ENCODE assay signal across 8 mouse cellular contexts in the genomic region with DNA sequence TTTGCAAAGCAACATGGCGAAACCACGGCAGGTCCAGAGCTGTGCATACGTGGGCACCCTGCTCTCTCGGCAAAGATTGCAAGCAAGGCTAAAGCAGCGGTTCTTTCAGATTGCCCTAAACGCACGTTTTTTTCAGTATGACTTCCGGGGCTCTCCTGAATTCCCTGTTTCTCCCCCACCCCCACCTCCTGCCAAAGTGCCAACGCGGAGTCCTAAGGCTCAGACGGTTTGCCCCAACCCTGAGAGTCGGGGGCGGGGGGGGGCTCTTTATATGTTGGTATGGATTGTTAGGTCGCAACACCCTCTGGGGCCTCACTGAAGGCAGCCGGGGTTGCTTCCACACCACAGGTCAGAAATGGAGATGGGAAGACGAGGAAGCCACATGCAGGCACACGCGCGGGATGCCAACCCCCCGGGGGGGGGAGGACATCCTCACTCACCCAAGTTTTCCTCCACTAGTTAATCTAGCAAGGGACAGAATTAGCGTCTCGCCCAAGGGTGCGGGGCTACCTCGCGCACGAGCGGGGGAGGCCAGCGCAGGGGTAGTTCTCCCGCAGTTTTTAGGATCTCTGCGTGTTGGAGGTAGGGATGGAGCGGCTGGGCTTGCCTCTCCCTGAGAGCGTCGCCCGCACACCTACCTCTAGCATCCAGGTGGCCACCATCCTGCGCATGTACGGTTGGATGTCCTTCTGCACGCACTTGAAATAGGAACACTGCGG. TPM values are rescaled to one million over a fixed set of nuclear protein-coding genes. Genes with fewer than 3 reads are reported as not detected.
DNase-seq lines count a peak whose midpoint lies in the region; ATAC-seq and TF ChIP-seq lines count a peak whose summit lies in the region.

No protein-coding gene starts in this region.

- peaks cover 60% of the 10 kb centered on the region for H3K27me3 ChIP-seq in C2C12 (ENCODE audit: control insufficient read depth, insufficient read depth, insufficient read length)
- peaks cover 5% of the 10 kb centered on the region; the same call in 1 of the 2 replicates for H3K27me3 ChIP-seq in liver, adult 2 months (ENCODE audit: control insufficient read depth, insufficient read depth, low read length)
- H3K27me3 ChIP-seq in neural tube, embryonic 11.5 days (ENCODE audit: control insufficient read depth, insufficient read depth, low read length), result peaks cover 20% of the 10 kb centered on the region

- 2% methylated on average over 38 of the region's 38 CpGs for WGBS in liver, adult 2 months
- WGBS in neural tube, embryonic 11.5 days, result under 1% methylated on average over 38 of the region's 38 CpGs

- H3K4me2 ChIP-seq in neural tube, embryonic 11.5 days (ENCODE audit: low read depth), result peak overlapping the region; percentile 94

- intact Hi-C loops in heart, postnatal 14 days (cut with DNase I), result loop anchor here (10.0 kb wide), 1 partner anchor 175 kb away; no protein-coding TSS in a partner anchor

- peak; percentile 28 to 48 for DNase-seq in cerebellum, postnatal 25 days
- peak; percentile 66 for DNase-seq in embryo, embryonic 9.5 days (ENCODE audit: extremely low spot score)
- peak; percentile 27 to 29 for DNase-seq in heart, postnatal 14 days
- DNase-seq in liver, adult 2 months (ENCODE audit: extremely low read depth, low read depth, low spot score), result no peak
- DNase-seq in neural tube, embryonic 11.5 days (ENCODE audit: low spot score), result peak; percentile 53
- DNase-seq in urinary bladder, postnatal 14 days (ENCODE audit: low spot score), result no peak

- H3K9ac ChIP-seq in liver, adult 2 months (ENCODE audit: low read depth, low read length), result peak overlapping the region; percentile 66
- peak overlapping the region; percentile 96 for H3K9ac ChIP-seq in neural tube, embryonic 11.5 days (ENCODE audit: low read length)

- no peaks in the 10 kb centered on the region for H3K4me1 ChIP-seq in liver, adult 2 months (ENCODE audit: control insufficient read depth, insufficient read depth, low read length)
- H3K4me1 ChIP-seq in neural tube, embryonic 11.5 days (ENCODE audit: control insufficient read depth, insufficient read depth, low read length), result peaks cover 31% of the 10 kb centered on the region

- no peaks in the 10 kb centered on the region for H3K79me2 ChIP-seq in C2C12 (ENCODE audit: control insufficient read depth, insufficient read depth)
- H3K79me2 ChIP-seq in liver, adult 2 months (ENCODE audit: control insufficient read depth, insufficient read depth, low read length), result no peaks in the 10 kb centered on the region

- no peaks in the 10 kb centered on the region for H3K79me3 ChIP-seq in C2C12 (ENCODE audit: low read depth)

- no peak for TF ChIP-seq POLR2A in liver, adult 2 months (IDR thresholded peaks at IDR 0.05; ENCODE audit: extremely low read depth, insufficient read depth, low read length)

- no peaks in the 10 kb centered on the region for H3K36me3 ChIP-seq in C2C12 (ENCODE audit: control insufficient read depth, insufficient read depth)
- H3K36me3 ChIP-seq in liver, adult 2 months (ENCODE audit: control insufficient read depth, insufficient read depth, low read length), result no peaks in the 10 kb centered on the region
- H3K36me3 ChIP-seq in neural tube, embryonic 11.5 days (ENCODE audit: control insufficient read depth, insufficient read depth, low read length), result no peaks in the 10 kb centered on the region

- H3ac ChIP-seq in C2C12 (ENCODE audit: control insufficient read depth, insufficient read length, low read depth), result peak overlapping the region; percentile 13

- H3K4me3 ChIP-seq in C2C12 (ENCODE audit: insufficient read depth, poor library complexity, severe bottlenecking), result no peak overlapping the region
- H3K4me3 ChIP-seq in liver, adult 2 months (ENCODE audit: insufficient read depth, low read depth, low read length), result peak overlapping the region; percentile 67
- peak overlapping the region; percentile 68 for H3K4me3 ChIP-seq in neural tube, embryonic 11.5 days (ENCODE audit: low read depth, low read length)

- no peaks in the 10 kb centered on the region for H3K9me3 ChIP-seq in neural tube, embryonic 11.5 days (ENCODE audit: control insufficient read depth, low read length)

- ATAC-seq in cerebellum, adult (ENCODE audit: insufficient number of reproducible peaks, low FRiP score, low TSS enrichment), result no peak
- ATAC-seq in neural tube, embryonic 11.5 days (ENCODE audit: insufficient read depth, low FRiP score, low TSS enrichment), result no peak

- TF ChIP-seq CTCF in C2C12 (IDR thresholded peaks at IDR 0.05; ENCODE audit: control insufficient read depth, insufficient read depth, insufficient read length), result no peak
- no peak for TF ChIP-seq CTCF in liver, adult 2 months (IDR thresholded peaks at IDR 0.05; ENCODE audit: low read depth, low read length)

- peak overlapping the region; percentile 23 for H3K27ac ChIP-seq in liver, adult 2 months (replicated peaks; ENCODE audit: insufficient read depth, low read depth, low read length)
- H3K27ac ChIP-seq in neural tube, embryonic 11.5 days (ENCODE audit: low read depth, low read length), result peak overlapping the region; percentile 29; the same call in 1 of the 2 replicates

TF ChIP-seq in C2C12, 6 proteins besides CTCF, POLR2A, EP300 and RAD21:
- no peak for TF ChIP-seq MYOG (IDR thresholded peaks at IDR 0.05; ENCODE audit: control insufficient read depth, extremely low read depth, insufficient read length)
- no peak for TF ChIP-seq CEBPB (IDR thresholded peaks at IDR 0.05; ENCODE audit: low read depth)
- TF ChIP-seq FOSL1 (IDR thresholded peaks at IDR 0.05; ENCODE audit: insufficient read depth, low read length, poor library complexity, severe bottlenecking), result no peak
- TF ChIP-seq MAX (IDR thresholded peaks at IDR 0.05), result no peak
- no peak for TF ChIP-seq MYOD1 (IDR thresholded peaks at IDR 0.05; ENCODE audit: control insufficient read depth, insufficient read length, low read depth)
- no peak for TF ChIP-seq USF1 (IDR thresholded peaks at IDR 0.05; ENCODE audit: low read depth)

RNA-seq across cellular contexts. Expression of a gene that starts 1.9 kb away (rescaled TPM):
- 2.8 TPM for polyA plus RNA-seq in C2C12 (2012; fragmentation: generic; extraction: Trizol)
- total RNA-seq in heart, postnatal 14 days (2021), result 100 to 1,000 TPM; 167 to 186 TPM
- total RNA-seq in liver, adult 2 months (2014; rRNA removed), result 5.3 and 6.0 TPM in 2 replicates
- 2.4 and 5.0 TPM in 2 replicates for polyA plus RNA-seq in liver, adult 2 months (2012; rRNA removed)
- 934 and 952 TPM in 2 replicates for polyA plus RNA-seq in neural tube, embryonic 11.5 days (2014; fragmentation: Nextera tagmentation; extraction: Ambion mirVana)

RNA-seq across cellular contexts. Expression of a gene that starts 40.7 kb away (rescaled TPM):
- polyA plus RNA-seq in C2C12 (2012; fragmentation: generic; extraction: Trizol), result 8.1 TPM
- total RNA-seq in heart, postnatal 14 days (2021), result 10 to 100 TPM; 38.0 to 44.5 TPM
- 2.3 and 2.4 TPM in 2 replicates for total RNA-seq in liver, adult 2 months (2014; rRNA removed)
- polyA plus RNA-seq in liver, adult 2 months (2012; rRNA removed), result 3.8 and 4.2 TPM in 2 replicates
- polyA plus RNA-seq in neural tube, embryonic 11.5 days (2014; fragmentation: Nextera tagmentation; extraction: Ambion mirVana), result 7.3 and 7.8 TPM in 2 replicates

Comparison
In these comparisons a context has a peak if more than half of its experiments do, and no peak if none do; other contexts are left out.
1. DNase-seq: peak in cerebellum, postnatal 25 days (2 of 2), embryo, embryonic 9.5 days (single experiment), heart, postnatal 14 days (2 of 2) and neural tube, embryonic 11.5 days (single experiment); none in liver, adult 2 months (single experiment) and urinary bladder, postnatal 14 days (single experiment).
2. RNA of a gene that starts 1.9 kb away (polyA plus RNA-seq): 934 to 952 TPM in neural tube, embryonic 11.5 days; 2.4 to 5.0 TPM in liver, adult 2 months and 2.8 TPM in C2C12 (single experiment); every median in the first group is over 100 times any median in the second.